In the genomic region with DNA sequence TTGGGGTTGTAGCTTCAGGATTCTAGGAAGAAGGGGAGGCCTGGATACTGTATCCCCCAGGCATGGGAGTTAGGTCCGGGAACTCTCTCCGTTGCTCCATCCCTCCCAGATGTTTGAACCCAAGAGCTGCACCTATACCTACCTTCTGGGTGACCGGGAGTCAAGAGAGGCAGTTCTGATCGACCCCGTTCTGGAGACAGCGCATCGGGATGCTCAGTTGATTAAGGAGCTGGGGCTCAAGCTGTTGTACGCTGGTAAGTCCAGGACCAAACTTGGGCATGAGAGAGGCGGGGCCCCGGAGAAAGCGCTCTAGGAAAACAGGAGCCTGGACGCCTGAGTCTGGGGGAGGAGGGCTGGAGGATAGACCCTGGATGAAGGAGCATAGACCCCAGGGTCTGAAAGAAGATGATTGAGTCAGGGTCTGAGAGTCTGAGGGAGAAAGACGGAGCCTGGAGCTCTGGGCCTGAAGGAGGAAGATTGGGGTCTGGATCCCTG, we compare ENCODE assay signal across 8 mouse cellular contexts. TPM values are rescaled to one million over a fixed set of nuclear protein-coding genes. Genes with fewer than 3 reads are reported as not detected.
A peak's percentile ranks its signal among the peaks of the same experiment; 100 is the strongest.
DNase-seq lines count a peak whose midpoint lies in the region; ATAC-seq lines count a peak whose summit lies in the region.

No protein-coding gene starts in this region.

- H3K4me1 ChIP-seq in heart, embryonic 11.5 days (ENCODE audit: control insufficient read depth, insufficient read depth, low read length), result peaks cover 3% of the 10 kb centered on the region; the same call in 1 of the 2 replicates
- peaks cover 16% of the 10 kb centered on the region for H3K4me1 ChIP-seq in hindbrain, embryonic 12.5 days
- peaks cover 12% of the 10 kb centered on the region for H3K4me1 ChIP-seq in midbrain, embryonic 11.5 days (ENCODE audit: control insufficient read depth, insufficient read depth, low read length)

- intact Hi-C loops in heart, postnatal 36 days (cut with DNase I), result loop anchor here (2.0 to 10.0 kb wide), 2 partner anchors 48 to 510 kb away; partner anchors contain the start of genes Pinlyp, Xrcc1 and Zfp180

- peaks cover 18% of the 10 kb centered on the region for H3K27me3 ChIP-seq in heart, embryonic 11.5 days (ENCODE audit: control insufficient read depth, insufficient read depth, low read length)
- peaks cover 22% of the 10 kb centered on the region for H3K27me3 ChIP-seq in hindbrain, embryonic 12.5 days
- H3K27me3 ChIP-seq in midbrain, embryonic 11.5 days (ENCODE audit: control insufficient read depth, insufficient read depth, low read length), result peaks cover 9% of the 10 kb centered on the region; the same call in 1 of the 2 replicates

- H3K9me3 ChIP-seq in heart, embryonic 11.5 days (replicated peaks; ENCODE audit: control insufficient read depth, low read length), result no peaks in the 10 kb centered on the region
- H3K9me3 ChIP-seq in hindbrain, embryonic 12.5 days (replicated peaks), result no peaks in the 10 kb centered on the region
- H3K9me3 ChIP-seq in midbrain, embryonic 11.5 days (ENCODE audit: control insufficient read depth, low read length), result no peaks in the 10 kb centered on the region

- no peak for DNase-seq in heart, postnatal 36 days
- peak; percentile 27 for DNase-seq in ZHBTc4 (ENCODE audit: low read depth, low spot score)
- DNase-seq in midbrain, embryonic 11.5 days (ENCODE audit: low spot score, missing footprints), result no peak
- no peak for DNase-seq in urinary bladder, postnatal 10 days (ENCODE audit: low spot score)
- no peak for DNase-seq in cerebellum, adult 18-20 months

- ATAC-seq in heart, embryonic 11.5 days (replicated peaks; ENCODE audit: insufficient number of reproducible peaks, low FRiP score, low TSS enrichment), result no peak
- peak; percentile 27; the same call in 1 of the 2 replicates for ATAC-seq in hindbrain, embryonic 12.5 days (ENCODE audit: low FRiP score)
- ATAC-seq in midbrain, embryonic 11.5 days (ENCODE audit: low FRiP score), result peak; percentile 38
- no peak for ATAC-seq in CD4-positive, CD25-positive, alpha-beta regulatory T cell, adult 4 months

- H3K27ac ChIP-seq in heart, embryonic 11.5 days (ENCODE audit: low read depth, low read length), result no peak overlapping the region
- no peak overlapping the region for H3K27ac ChIP-seq in hindbrain, embryonic 12.5 days
- H3K27ac ChIP-seq in midbrain, embryonic 11.5 days (ENCODE audit: low read depth, low read length), result no peak overlapping the region

- no peaks in the 10 kb centered on the region for H3K36me3 ChIP-seq in heart, embryonic 11.5 days (ENCODE audit: control insufficient read depth, insufficient read depth, low read length)
- no peaks in the 10 kb centered on the region for H3K36me3 ChIP-seq in hindbrain, embryonic 12.5 days
- no peaks in the 10 kb centered on the region for H3K36me3 ChIP-seq in midbrain, embryonic 11.5 days (ENCODE audit: control insufficient read depth, insufficient read depth, low read length)

- peak overlapping the region; percentile 85 for H3K4me2 ChIP-seq in heart, embryonic 11.5 days
- peak overlapping the region; percentile 74 for H3K4me2 ChIP-seq in hindbrain, embryonic 12.5 days (replicated peaks)
- peak overlapping the region; percentile 49 for H3K4me2 ChIP-seq in midbrain, embryonic 11.5 days

- H3K4me3 ChIP-seq in heart, embryonic 11.5 days (ENCODE audit: low read depth, low read length), result peak overlapping the region; percentile 70
- peak overlapping the region; percentile 67 for H3K4me3 ChIP-seq in hindbrain, embryonic 12.5 days
- peak overlapping the region; percentile 54 for H3K4me3 ChIP-seq in midbrain, embryonic 11.5 days (ENCODE audit: low read depth, low read length)

- 4% methylated on average over 13 of the region's 13 CpGs for WGBS in heart, embryonic 11.5 days (ENCODE audit: insufficient replicate concordance)
- WGBS in hindbrain, embryonic 12.5 days, result 3% methylated on average over 13 of the region's 13 CpGs
- 2% methylated on average over 13 of the region's 13 CpGs for WGBS in midbrain, embryonic 11.5 days

- peak overlapping the region; percentile 73 for H3K9ac ChIP-seq in heart, embryonic 11.5 days (ENCODE audit: low read depth, low read length)
- peak overlapping the region; percentile 67 for H3K9ac ChIP-seq in hindbrain, embryonic 12.5 days
- peak overlapping the region; percentile 78 for H3K9ac ChIP-seq in midbrain, embryonic 11.5 days (ENCODE audit: low read length)

RNA-seq across cellular contexts. Expression of gene Zfp575, which starts 6.9 kb away (rescaled TPM):
- 0.42 and 0.44 TPM in 2 replicates for polyA plus RNA-seq in heart, embryonic 11.5 days (2014; fragmentation: Nextera tagmentation; extraction: Ambion mirVana)
- under 1 TPM; 0.08 to 0.11 TPM for total RNA-seq in heart, postnatal 36 days (2021)
- polyA plus RNA-seq in hindbrain, embryonic 12.5 days (2016; fragmentation: Nextera tagmentation; extraction: Ambion mirVana), result 5.1 and 5.5 TPM in 2 replicates
- 1.0 and 1.4 TPM in 2 replicates for polyA plus RNA-seq in midbrain, embryonic 11.5 days (2014; fragmentation: Nextera tagmentation; extraction: Ambion mirVana)
- under 1 TPM in 1 of 2 experiments, not detected in 1; 0.31 TPM for polyA plus RNA-seq in CD4-positive, CD25-positive, alpha-beta regulatory T cell, adult 4 months (2017; shearing (Covaris generic))

RNA-seq across cellular contexts. Expression of gene Ethe1, which starts 7.0 kb away (rescaled TPM):
- polyA plus RNA-seq in heart, embryonic 11.5 days (2014; fragmentation: Nextera tagmentation; extraction: Ambion mirVana), result 23.4 and 23.9 TPM in 2 replicates
- total RNA-seq in heart, postnatal 36 days (2021), result 10 to 100 TPM; 52.9 to 56.5 TPM
- 14.2 and 15.4 TPM in 2 replicates for polyA plus RNA-seq in hindbrain, embryonic 12.5 days (2016; fragmentation: Nextera tagmentation; extraction: Ambion mirVana)
- 18.8 and 19.6 TPM in 2 replicates for polyA plus RNA-seq in midbrain, embryonic 11.5 days (2014; fragmentation: Nextera tagmentation; extraction: Ambion mirVana)
- polyA plus RNA-seq in CD4-positive, CD25-positive, alpha-beta regulatory T cell, adult 4 months (2017; shearing (Covaris generic)), result 10 to 100 TPM; 13.8 to 19.6 TPM

RNA-seq across cellular contexts. Expression of gene Phldb3, which starts 16.2 kb away (rescaled TPM):
- 0.06 TPM in 1 of 2 replicates, not detected in the other for polyA plus RNA-seq in heart, embryonic 11.5 days (2014; fragmentation: Nextera tagmentation; extraction: Ambion mirVana)
- under 1 TPM; 0.36 to 0.89 TPM for total RNA-seq in heart, postnatal 36 days (2021)
- 0.09 TPM in 1 of 2 replicates, not detected in the other for polyA plus RNA-seq in hindbrain, embryonic 12.5 days (2016; fragmentation: Nextera tagmentation; extraction: Ambion mirVana)
- polyA plus RNA-seq in midbrain, embryonic 11.5 days (2014; fragmentation: Nextera tagmentation; extraction: Ambion mirVana), result 0.07 TPM in 1 of 2 replicates, not detected in the other
- polyA plus RNA-seq in CD4-positive, CD25-positive, alpha-beta regulatory T cell, adult 4 months (2017; shearing (Covaris generic)), result under 1 TPM in 1 of 2 experiments, not detected in 1; 0.90 TPM

RNA-seq across cellular contexts. Expression of gene Lypd3, which starts 42.0 kb away (rescaled TPM):
- 0.09 TPM in 1 of 2 replicates, not detected in the other for polyA plus RNA-seq in heart, embryonic 11.5 days (2014; fragmentation: Nextera tagmentation; extraction: Ambion mirVana)
- total RNA-seq in heart, postnatal 36 days (2021), result not detected
- polyA plus RNA-seq in hindbrain, embryonic 12.5 days (2016; fragmentation: Nextera tagmentation; extraction: Ambion mirVana), result 1.3 and 1.5 TPM in 2 replicates
- polyA plus RNA-seq in midbrain, embryonic 11.5 days (2014; fragmentation: Nextera tagmentation; extraction: Ambion mirVana), result 0.76 and 0.83 TPM in 2 replicates
- not detected for polyA plus RNA-seq in CD4-positive, CD25-positive, alpha-beta regulatory T cell, adult 4 months (2017; shearing (Covaris generic))

RNA-seq across cellular contexts. Expression of gene Xrcc1, which starts 48.3 kb away (rescaled TPM):
- polyA plus RNA-seq in heart, embryonic 11.5 days (2014; fragmentation: Nextera tagmentation; extraction: Ambion mirVana), result 69.8 and 76.6 TPM in 2 replicates
- total RNA-seq in heart, postnatal 36 days (2021), result 10 to 100 TPM; 26.9 to 27.4 TPM
- polyA plus RNA-seq in hindbrain, embryonic 12.5 days (2016; fragmentation: Nextera tagmentation; extraction: Ambion mirVana), result 75.9 and 87.9 TPM in 2 replicates
- 91.9 and 101 TPM in 2 replicates for polyA plus RNA-seq in midbrain, embryonic 11.5 days (2014; fragmentation: Nextera tagmentation; extraction: Ambion mirVana)
- 10 to 100 TPM; 35.3 to 46.2 TPM for polyA plus RNA-seq in CD4-positive, CD25-positive, alpha-beta regulatory T cell, adult 4 months (2017; shearing (Covaris generic))

Comparison
In these comparisons a context has a peak if more than half of its experiments do, and no peak if none do; other contexts are left out.
1. ATAC-seq: peak in hindbrain, embryonic 12.5 days (single experiment) and midbrain, embryonic 11.5 days (single experiment); none in heart, embryonic 11.5 days (single experiment) and CD4-positive, CD25-positive, alpha-beta regulatory T cell, adult 4 months (single experiment).
2. Peak in every context shown above with its lines, with median percentiles within 50 percentile points of each other: H3K4me2 ChIP-seq, H3K4me3 ChIP-seq and H3K9ac ChIP-seq.